Mouse (Mus musculus): ENCODE data around the gene Tnfsf12. TPM values are rescaled to one million over a fixed set of nuclear protein-coding genes. Genes with fewer than 3 reads are reported as not detected.

The Tnfsf12 gene
- polyA plus RNA-seq, 1 experiment: 3.3 TPM

GRCm38 (mm10) chr11:69684128-69684745, 11.4 kb downstream of the Tnfsf12 start:
- TF ChIP-seq CTCF (IDR thresholded peaks at IDR 0.05; ENCODE audit: control insufficient read depth, insufficient read depth, insufficient replicate concordance, low read depth, low read length) (no peak), POLR2A (IDR thresholded peaks at IDR 0.05; ENCODE audit: control insufficient read depth, low read depth, low read length) (no peak)
- H3K36me3 ChIP-seq (ENCODE audit: control insufficient read depth, insufficient read depth, low read length): no peaks in the 10 kb centered on the region
- no peak overlapping the region; the same call in 1 of the 2 replicates for H3K4me3 ChIP-seq (ENCODE audit: control insufficient read depth, low read depth, low read length)
- peaks cover 9% of the 10 kb centered on the region for H3K4me1 ChIP-seq (ENCODE audit: control insufficient read depth, insufficient read depth, low read length)
- H3K27ac ChIP-seq (ENCODE audit: control insufficient read depth, insufficient read depth, low read depth, low read length): peak overlapping the region; percentile 62
- no peaks in the 10 kb centered on the region for H3K27me3 ChIP-seq (ENCODE audit: control insufficient read depth, insufficient read depth, low read length)

- H3K36me3 ChIP-seq (ENCODE audit: control insufficient read depth, insufficient read depth, low read length): no peaks in the 10 kb centered on the region
- no peaks in the 10 kb centered on the region for H3K27me3 ChIP-seq (ENCODE audit: control insufficient read depth, insufficient read depth, low read length)
- peaks cover 9% of the 10 kb centered on the region for H3K4me1 ChIP-seq (ENCODE audit: control insufficient read depth, insufficient read depth, low read length)
- TF ChIP-seq CTCF (IDR thresholded peaks at IDR 0.05; ENCODE audit: control insufficient read depth, insufficient read depth, insufficient replicate concordance, low read depth, low read length) (no peak), POLR2A (IDR thresholded peaks at IDR 0.05; ENCODE audit: control insufficient read depth, low read depth, low read length) (no peak)
- peak overlapping the region; percentile 59 for H3K27ac ChIP-seq (ENCODE audit: control insufficient read depth, insufficient read depth, low read depth, low read length)
- H3K4me3 ChIP-seq (ENCODE audit: control insufficient read depth, low read depth, low read length): no peak overlapping the region
These were observed 12.1 kb downstream of the Tnfsf12 start for GRCm38 (mm10) chr11:69683576-69683975.

- no peaks in the 10 kb centered on the region for H3K27me3 ChIP-seq (ENCODE audit: control insufficient read depth, insufficient read depth, low read length)
- H3K27ac ChIP-seq (ENCODE audit: control insufficient read depth, insufficient read depth, low read depth, low read length): peak overlapping the region; percentile 59
- H3K4me3 ChIP-seq (ENCODE audit: control insufficient read depth, low read depth, low read length): no peak overlapping the region
- H3K4me1 ChIP-seq (ENCODE audit: control insufficient read depth, insufficient read depth, low read length): peaks cover 9% of the 10 kb centered on the region
- TF ChIP-seq POLR2A (IDR thresholded peaks at IDR 0.05; ENCODE audit: control insufficient read depth, low read depth, low read length) (no peak), CTCF (IDR thresholded peaks at IDR 0.05; ENCODE audit: control insufficient read depth, insufficient read depth, insufficient replicate concordance, low read depth, low read length) (peak; percentile 81; the same call in 1 of the 2 replicates)
- no peaks in the 10 kb centered on the region for H3K36me3 ChIP-seq (ENCODE audit: control insufficient read depth, insufficient read depth, low read length)
These were observed 12.7 kb downstream of the Tnfsf12 start for GRCm38 (mm10) chr11:69682840-69683533.

DNA sequence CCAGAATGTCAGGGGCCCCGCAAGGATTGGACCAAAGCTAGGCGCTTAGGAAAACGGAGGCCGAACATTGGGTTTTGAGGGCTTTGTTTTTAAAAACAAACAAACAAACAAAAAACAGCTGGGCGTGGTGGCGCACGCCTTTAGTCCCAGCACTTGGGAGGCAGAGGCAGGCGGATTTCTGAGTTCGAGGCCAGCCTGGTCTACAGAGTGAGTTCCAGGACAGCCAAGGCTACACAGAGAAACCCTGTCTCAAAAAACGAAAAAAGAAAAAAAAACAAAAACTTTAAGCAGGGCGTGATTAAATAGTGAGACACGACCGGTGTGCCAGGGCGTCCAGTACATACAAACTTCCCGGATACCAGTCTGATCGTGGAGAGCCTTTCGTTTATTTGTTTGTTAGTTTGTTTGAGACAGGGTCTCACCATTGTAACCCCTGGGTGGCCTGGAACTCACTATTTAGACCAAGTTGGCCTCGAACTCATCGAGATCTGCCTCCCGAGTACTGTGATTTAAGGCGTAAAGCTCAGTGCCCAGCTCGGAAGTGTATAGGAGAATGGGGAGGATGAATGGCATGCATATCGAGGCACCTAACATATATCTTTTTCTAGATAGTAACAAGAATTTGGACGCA, 13.3 kb downstream of the Tnfsf12 start:
- Histone ChIP-seq H3K4me1 (ENCODE audit: control insufficient read depth, insufficient read depth, low read length) (peaks cover 9% of the 10 kb centered on the region), H3K4me3 (ENCODE audit: control insufficient read depth, low read depth, low read length) (peak overlapping the region; percentile 90), H3K36me3 (ENCODE audit: control insufficient read depth, insufficient read depth, low read length) (no peaks in the 10 kb centered on the region), H3K27me3 (ENCODE audit: control insufficient read depth, insufficient read depth, low read length) (no peaks in the 10 kb centered on the region), H3K27ac (ENCODE audit: control insufficient read depth, insufficient read depth, low read depth, low read length) (peak overlapping the region; percentile 74)
- no peak for TF ChIP-seq CTCF (IDR thresholded peaks at IDR 0.05; ENCODE audit: control insufficient read depth, insufficient read depth, insufficient replicate concordance, low read depth, low read length)
- no peak for TF ChIP-seq POLR2A (IDR thresholded peaks at IDR 0.05; ENCODE audit: control insufficient read depth, low read depth, low read length)

- no peaks in the 10 kb centered on the region for H3K36me3 ChIP-seq (ENCODE audit: control insufficient read depth, insufficient read depth, low read length)
- H3K4me3 ChIP-seq (ENCODE audit: control insufficient read depth, low read depth, low read length): peak within 1 kb of the TSS; percentile 90
- no peak for TF ChIP-seq CTCF (IDR thresholded peaks at IDR 0.05; ENCODE audit: control insufficient read depth, insufficient read depth, insufficient replicate concordance, low read depth, low read length)
- peak; percentile 87; the same call in 1 of the 2 replicates for TF ChIP-seq POLR2A (IDR thresholded peaks at IDR 0.05; ENCODE audit: control insufficient read depth, low read depth, low read length)
- no peaks in the 10 kb centered on the region for H3K27me3 ChIP-seq (ENCODE audit: control insufficient read depth, insufficient read depth, low read length)
- H3K27ac ChIP-seq (ENCODE audit: control insufficient read depth, insufficient read depth, low read depth, low read length): peak within 1 kb of the TSS; percentile 74
- peaks cover 9% of the 10 kb centered on the region for H3K4me1 ChIP-seq (ENCODE audit: control insufficient read depth, insufficient read depth, low read length)
These were observed 14.1 kb downstream of the Tnfsf12 start, which contains the start of gene Senp3 for GRCm38 (mm10) chr11:69681314-69682208. TSS of gene Senp3 (minus strand) at chr11:69682084.

GRCm38 (mm10) chr11:69680136-69680855, 15.4 kb downstream of the Tnfsf12 start:
- Histone ChIP-seq H3K36me3 (ENCODE audit: control insufficient read depth, insufficient read depth, low read length) (no peaks in the 10 kb centered on the region), H3K27ac (ENCODE audit: control insufficient read depth, insufficient read depth, low read depth, low read length) (no peak overlapping the region), H3K4me3 (ENCODE audit: control insufficient read depth, low read depth, low read length) (peak overlapping the region; percentile 90), H3K4me1 (ENCODE audit: control insufficient read depth, insufficient read depth, low read length) (peaks cover 7% of the 10 kb centered on the region), H3K27me3 (ENCODE audit: control insufficient read depth, insufficient read depth, low read length) (no peaks in the 10 kb centered on the region)
- TF ChIP-seq POLR2A (IDR thresholded peaks at IDR 0.05; ENCODE audit: control insufficient read depth, low read depth, low read length): no peak

Measured in testis, adult 2 months (tissue).